In the genomic region with DNA sequence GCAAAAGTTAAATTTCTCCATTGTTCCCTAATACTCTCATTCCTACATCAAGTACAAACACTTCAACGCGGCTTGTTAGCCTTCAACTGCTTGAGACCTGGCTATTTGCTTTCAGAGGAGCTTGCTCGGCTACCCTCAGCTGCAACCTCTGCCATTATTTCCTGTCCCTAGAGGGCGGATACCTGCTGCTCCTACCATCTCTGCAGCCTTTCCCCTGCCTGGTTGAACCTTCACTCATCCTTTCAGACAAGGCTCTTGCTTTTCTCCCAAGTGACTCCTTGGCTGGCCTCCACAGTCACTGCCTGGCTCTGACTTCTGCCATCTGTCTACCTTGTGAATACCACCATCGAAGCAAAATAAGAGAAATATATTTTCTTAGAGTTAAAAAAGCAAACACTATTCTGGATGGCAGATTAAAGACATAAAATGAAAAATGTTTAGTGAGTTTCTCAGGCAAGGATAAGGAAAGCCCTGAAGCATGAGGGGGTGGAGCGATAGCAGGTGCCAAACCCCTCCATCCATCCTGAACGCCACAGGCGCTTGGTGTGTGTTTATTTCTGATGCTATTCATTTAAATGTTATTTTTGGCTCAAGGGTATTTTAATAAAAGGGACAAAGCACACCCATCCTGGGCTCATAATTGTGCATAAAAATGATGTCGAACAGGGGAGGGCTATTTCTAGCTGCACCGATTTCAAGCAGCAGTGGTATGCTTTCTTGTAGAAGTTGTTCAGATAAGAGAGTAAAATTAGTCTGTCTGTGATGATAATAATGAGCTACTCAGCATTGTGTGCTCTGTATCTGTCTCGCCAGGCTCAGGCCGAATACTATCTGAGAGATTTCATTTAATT, we compare ENCODE assay signal across 9 mouse cellular contexts.
A peak's percentile ranks its signal among the peaks of the same experiment; 100 is the strongest.
DNase-seq lines count a peak whose midpoint lies in the region.
"Had no signal": no experiment of that assay in that cellular context is flagged by ENCODE, and none has a peak within 500 bp of the region (broad histone marks: within the 10 kb centered on the region; RNA-seq: fewer than 3 reads in every experiment).

No protein-coding gene starts in this region.

- intact Hi-C loops in heart, postnatal 10 days (cut with DNase I) = no loop called here

- peak; percentile 7 for DNase-seq in layer of hippocampus, adult 11-12 months (ENCODE audit: low spot score)
- DNase-seq in layer of hippocampus, adult 9-11 months = no peak
- peak; percentile 71 for DNase-seq in cerebellum, adult 11 months
- DNase-seq in cerebellum, adult 9-10 months = peak; percentile 87
- peak; percentile 8 to 19 for DNase-seq in heart, postnatal 10 days
- no peak for DNase-seq in liver
- no peak for DNase-seq in urinary bladder, adult 2 months (ENCODE audit: low spot score)
- DNase-seq: kidney, postnatal 25 days; thymus, postnatal 4 days had no signal

Comparison
In these comparisons a context has a peak if more than half of its experiments do, and no peak if none do; other contexts are left out.
1. DNase-seq: peak in layer of hippocampus, adult 11-12 months (single experiment), cerebellum, adult 11 months (single experiment), cerebellum, adult 9-10 months (single experiment) and heart, postnatal 10 days (2 of 2); none in layer of hippocampus, adult 9-11 months (single experiment), liver (single experiment) and urinary bladder, adult 2 months (single experiment).